Mouse (Mus musculus) cerebellum, postnatal 4 days (tissue): Measurements from ENCODE around the gene Lag3.
A peak's percentile ranks its signal among the peaks of the same experiment; 100 is the strongest.

Experiments
- DNase-seq, 2 experiments: peaks; one replicate each; pipeline ENCODE4 v3.0.0; 2022; ENCODE audit warnings: low spot score in 2 of 2, mixed read lengths in 1 of 2

Lag3 gene

GRCm38 (mm10) chr6:124911533-124912218, at the start of gene Lag3:
Gene Lag3, minus strand, starts transcription at chr6:124911705.
- no peak for DNase-seq

DNA sequence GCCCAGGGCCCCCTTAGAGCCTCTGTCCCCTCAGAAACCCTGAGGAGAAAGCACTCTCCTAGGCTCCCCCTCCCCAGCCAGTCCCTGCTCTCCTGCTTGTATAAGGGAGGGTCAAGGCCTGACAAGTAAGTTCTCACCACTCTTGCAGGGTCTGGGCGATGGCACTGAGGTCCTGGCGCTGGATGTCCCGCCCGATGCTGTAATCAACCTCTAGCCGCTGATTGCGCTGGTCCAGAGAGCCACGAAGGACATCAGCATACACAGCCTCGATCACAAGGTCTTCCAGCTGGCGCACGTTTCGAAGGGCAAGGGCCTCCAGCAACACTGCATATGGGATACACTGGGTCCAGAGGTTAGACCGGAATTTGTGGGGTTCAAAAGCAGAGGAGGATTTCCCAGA, 49.5 kb upstream of the Lag3 start:
- DNase-seq, result no peak

DNA sequence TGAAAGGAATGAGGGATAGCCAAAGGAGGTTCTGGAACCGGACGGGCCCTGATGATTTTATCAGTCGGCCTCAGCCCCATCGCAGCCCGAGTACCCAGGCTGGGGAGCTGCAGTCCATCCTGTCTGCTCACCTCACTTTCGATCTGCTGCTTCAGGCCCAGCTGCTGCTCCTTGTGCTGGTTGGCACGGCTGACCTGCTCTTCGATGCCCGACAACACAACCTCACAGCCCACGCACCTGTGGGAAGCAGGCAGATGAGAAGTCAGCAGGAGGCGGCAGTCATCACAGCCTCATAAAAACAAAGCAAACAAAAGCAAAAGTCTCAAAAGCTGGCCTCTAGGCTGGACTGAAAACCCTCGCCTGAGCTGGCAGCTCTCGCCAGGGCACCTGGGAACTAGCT, 48.5 kb upstream of the Lag3 start:
- no peak for DNase-seq

DNA sequence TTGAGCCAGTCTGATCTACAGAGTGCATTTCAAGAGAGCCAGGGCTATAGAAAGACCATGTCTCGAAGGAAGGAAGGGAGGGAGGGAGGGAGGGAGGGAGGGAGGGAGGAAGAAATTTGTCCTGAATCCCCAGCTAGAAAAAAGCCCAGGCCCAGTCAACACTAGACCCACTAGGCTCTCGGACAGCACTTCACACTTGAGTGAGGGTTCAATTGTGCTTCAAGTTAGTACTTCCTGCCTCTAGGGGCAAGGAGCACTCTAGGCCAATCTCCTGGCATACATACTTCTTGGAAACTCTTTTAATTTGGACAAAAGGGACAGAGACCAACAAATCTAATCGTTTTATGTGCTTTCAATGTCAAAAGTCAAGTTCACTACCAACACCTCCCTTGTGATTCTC, 46.6 kb upstream of the Lag3 start:
- no peak for DNase-seq

- no peak for DNase-seq
Measured at GRCm38 (mm10) chr6:124955212-124955611, 43.7 kb upstream of the Lag3 start.

GRCm38 (mm10) chr6:124953991-124954715, 42.6 kb upstream of the Lag3 start:
- no peak for DNase-seq

- DNase-seq, result no peak
Measured at GRCm38 (mm10) chr6:124943526-124943925, 32.0 kb upstream of the Lag3 start.

DNA sequence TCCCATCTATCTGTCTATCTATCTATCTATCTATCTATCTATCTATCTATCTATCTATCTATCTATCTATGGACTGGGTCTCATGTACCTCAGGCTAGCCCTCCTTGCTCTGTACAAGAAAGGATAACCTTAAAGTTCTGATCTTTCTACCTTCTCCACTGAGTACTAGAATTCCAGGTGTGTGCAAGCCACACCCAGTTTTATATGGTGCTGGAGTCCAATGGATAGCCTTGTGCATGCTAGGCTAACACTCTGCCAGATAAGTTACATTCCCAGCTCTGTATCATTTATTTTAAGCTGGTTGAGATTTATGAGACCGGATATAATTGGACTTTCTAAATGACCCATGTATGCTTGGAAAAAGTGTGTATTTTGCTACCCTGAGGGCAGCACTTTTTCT, 30.2 kb upstream of the Lag3 start:
- no peak for DNase-seq

DNA sequence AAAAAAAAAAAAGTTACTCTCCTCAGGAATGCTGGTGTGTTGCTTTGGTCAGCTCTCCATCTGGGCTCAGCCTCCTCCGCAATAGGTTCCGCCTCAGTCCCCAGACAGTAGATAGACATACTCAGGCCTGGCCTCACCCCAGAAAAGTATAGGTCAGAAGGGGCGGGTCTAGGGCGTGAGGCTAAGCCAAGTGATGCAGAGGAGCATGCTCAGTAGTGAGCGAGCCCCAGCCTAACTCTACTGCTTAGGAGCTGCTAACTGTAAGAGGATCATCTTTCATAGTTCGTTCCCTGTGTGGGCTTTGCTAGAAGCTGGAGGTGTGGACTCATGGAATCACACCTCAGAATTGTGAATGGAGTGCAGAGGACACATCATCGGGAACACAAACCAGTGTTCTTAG, 27.0 kb upstream of the Lag3 start:
- DNase-seq, result no peak

DNA sequence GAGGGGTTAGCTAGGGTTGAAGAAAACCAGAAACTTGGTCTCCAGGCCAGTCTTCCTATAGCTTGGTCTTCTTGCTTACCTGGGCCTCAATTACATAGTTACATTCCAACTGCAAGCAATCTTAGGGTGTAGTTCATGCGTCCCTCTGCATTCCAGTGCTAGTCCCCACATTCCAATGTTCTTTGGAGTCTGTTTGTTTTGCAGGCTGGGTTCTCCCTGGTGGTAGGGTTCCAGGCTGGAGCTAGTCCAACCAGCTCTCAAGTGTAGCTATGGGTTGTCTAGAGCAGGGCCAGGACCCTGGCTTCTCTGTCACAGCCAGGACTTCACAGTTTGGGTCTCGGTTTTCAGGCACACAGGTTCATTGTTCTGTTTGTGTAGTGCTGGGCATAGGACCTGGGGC, 26.0 kb upstream of the Lag3 start:
- DNase-seq, result no peak

DNA sequence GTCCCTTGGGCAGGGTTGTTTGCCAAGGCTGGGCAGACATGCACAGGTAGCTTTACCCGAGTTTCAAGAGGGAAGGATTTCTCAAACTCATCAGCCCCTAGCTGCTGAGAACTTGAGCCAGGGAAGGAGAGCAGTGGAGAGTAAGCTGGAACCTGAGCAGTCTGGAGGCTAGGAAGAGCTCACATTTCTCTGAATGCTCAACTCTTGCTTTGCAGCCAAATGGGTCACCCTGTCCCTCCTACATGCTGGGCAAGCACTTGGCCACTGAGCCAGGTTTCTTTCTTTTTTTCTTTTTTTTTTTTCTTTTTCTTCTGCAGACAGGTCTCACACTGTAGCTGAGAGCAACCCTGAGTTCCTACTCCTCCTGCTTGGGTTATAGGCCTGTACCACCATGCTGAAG, 25.2 kb upstream of the Lag3 start:
- DNase-seq, result no peak

DNA sequence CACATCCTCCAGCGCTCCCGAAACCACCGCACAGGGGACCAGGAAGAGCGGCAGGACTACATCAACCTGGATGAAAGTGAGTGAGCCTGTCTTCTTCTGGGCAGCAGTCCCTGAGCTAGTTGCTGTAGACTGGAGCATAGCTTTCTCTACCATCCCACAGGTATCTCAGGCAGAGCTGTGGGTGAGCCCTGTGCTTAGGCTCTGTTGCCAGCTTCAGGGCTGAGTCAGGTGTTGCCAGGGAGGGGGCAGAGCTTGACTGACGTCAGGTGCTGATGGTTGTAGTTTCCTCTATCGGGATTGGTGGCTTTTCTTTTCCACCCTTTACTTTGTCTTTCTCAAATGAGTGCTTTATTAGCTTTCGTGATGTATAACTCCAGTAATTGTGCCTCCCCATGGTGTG, 23.2 kb upstream of the Lag3 start:
- no peak for DNase-seq

DNA sequence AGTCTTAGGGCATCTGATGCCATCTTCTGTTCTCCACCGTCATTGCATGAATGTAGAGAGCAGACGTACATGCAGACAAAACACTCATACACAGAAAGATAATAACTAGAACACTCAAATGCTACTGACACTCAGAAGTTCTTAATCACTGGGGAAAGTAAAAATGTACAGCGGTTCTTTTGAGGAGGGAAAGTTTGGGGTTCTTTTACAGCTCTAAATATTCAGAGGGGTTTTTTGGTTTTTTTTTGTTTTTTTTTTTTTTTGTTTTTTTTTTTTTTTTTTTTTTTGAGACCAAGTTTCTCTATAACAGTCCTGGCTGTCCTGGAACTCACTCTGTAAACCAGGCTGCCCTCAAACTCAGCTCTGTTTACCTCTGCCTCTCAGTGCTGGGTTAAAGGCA, 21.6 kb upstream of the Lag3 start:
- DNase-seq, result no peak

DNA sequence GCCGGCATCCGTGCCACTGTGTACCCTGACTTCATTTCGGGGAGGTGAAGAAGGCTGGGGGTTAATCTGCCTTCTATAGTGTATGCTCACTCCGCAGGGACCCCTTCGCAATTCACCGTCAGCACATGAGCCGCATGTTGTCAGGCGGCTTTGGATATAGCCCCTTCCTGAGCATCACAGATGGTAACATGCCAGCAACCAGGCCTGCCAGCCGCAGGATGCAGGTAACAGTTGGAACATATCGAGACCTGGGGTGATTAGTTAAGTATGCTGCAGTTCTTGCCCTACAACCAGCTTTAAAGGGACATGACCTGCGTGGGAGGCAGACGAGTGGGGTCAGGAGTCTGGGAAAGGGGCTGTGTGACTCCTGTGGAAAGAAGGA, 20.8 kb upstream of the Lag3 start:
- DNase-seq, result no peak

GRCm38 (mm10) chr6:124931525-124932313, 20.2 kb upstream of the Lag3 start:
- no peak for DNase-seq

DNA sequence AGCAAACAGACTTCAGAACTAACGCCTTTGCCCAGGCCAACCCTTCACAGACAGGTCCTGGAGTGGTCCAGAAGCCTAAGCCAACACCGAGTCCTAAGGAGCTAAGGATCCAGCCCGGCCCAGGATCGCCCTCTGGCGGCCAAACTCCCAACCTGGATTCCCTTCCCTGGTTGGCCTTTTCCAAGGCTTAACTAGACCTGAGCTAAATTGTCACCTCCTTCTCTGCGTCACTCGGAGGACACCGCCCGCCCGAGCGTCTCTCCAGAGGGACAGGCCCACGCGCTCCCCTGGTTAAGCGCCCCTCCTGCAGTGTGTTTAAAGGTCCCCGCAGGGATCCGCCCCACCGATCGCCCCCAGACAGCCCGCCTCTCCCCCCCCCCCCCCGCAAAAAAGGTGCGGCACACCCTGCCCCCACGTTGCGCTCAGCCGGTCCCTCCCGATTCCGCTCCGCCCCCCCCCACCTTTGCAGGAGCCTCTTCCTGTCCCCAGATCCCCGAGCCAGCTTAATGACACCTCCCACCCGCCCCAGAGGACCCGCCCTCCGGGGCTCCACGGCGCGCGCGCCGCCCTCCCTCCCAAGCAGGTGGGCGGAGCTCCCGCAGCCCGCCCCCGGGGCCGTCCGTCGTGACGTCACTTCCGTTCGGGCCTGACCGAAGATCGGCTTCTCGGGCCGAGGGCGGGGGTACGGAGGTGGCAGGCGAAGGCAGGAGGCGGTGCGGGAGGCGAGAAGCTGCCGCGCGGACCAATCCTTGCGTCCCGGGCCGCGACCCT, 19.4 kb upstream of the Lag3 start, which contains the start of gene Mlf2:
Gene Mlf2 (plus strand): TSS at position 633 of the 771 bp plus-strand sequence.
- DNase-seq, result peak; percentile 99 to 100

DNA sequence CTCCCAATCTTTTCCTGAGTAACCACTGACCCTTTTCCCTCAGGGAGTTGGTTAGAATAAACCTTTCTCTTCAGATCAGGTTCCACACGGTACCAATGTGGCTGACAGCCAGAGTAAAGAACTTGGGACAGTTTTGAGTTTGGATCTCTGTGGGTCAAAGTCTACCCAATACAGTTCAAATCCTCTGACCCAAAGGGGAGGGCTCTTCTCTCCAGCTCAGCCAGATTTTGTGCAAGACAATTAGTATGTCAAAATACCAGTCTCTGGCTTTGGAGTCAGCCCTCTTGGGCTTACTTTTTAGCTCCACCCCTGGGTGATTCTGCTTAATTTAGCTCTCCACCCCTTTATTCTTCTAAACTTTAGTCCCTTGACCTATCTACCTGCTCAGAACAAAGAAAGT, 18.7 kb upstream of the Lag3 start:
- DNase-seq, result no peak

- no peak for DNase-seq
Measured at GRCm38 (mm10) chr6:124925941-124926340, 14.4 kb upstream of the Lag3 start.

DNA sequence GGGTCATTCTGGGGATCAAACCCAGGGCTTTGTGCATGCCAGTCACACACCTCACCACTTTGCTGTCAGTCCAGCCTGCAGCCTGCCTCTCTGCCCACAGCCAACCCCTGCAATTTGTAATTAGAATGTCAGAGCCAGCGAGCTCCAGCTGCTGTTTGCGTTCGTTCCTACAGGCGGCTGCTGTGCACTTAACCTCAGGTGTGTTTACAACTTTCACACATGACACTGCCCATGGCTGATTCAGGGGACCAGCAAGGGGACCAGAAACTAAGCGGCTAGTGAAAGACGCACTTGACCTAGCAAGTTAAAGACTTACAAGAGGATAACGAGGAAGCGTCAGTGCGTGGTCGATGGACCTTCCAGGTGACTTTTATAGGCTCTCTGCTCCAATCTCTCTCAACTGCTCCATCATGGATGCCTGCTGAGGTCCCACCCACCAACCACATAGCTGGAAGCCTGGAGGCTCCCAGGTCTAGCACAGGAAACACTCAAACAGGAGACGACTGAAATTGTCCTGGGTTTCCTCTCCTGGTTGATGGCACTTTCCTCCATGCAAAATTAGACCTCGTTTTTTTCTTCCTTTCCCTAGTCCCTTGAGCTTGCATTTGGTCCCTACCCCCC, 13.8 kb upstream of the Lag3 start:
- no peak for DNase-seq

- no peak for DNase-seq
Measured at GRCm38 (mm10) chr6:124921539-124921938, 10.0 kb upstream of the Lag3 start.

- DNase-seq, result no peak
Measured at GRCm38 (mm10) chr6:124920318-124921085, 9.0 kb upstream of the Lag3 start.
